Mouse (Mus musculus) kidney, adult 11 months (tissue): Measurements from ENCODE around the gene Iqsec3.
A peak's percentile ranks its signal among the peaks of the same experiment; 100 is the strongest.
"Not testable (repeated sequence)": the region's sequence is repeated elsewhere in the genome, so short reads cannot be mapped to it uniquely, and the experiment has no call there.

Experiments
- DNase-seq: peaks from one replicate; pipeline ENCODE4 v3.0.0; 2022

Iqsec3 gene

GRCm38 (mm10) chr6:121454549-121455494 is 18.7 kb downstream of the Iqsec3 start:
- no peak for DNase-seq

- DNase-seq, result no peak
These were observed 19.7 kb downstream of the Iqsec3 start for GRCm38 (mm10) chr6:121453776-121454175.

GRCm38 (mm10) chr6:121451703-121452102 is 21.8 kb downstream of the Iqsec3 start:
- no peak for DNase-seq

GRCm38 (mm10) chr6:121440696-121441220 is 32.7 kb downstream of the Iqsec3 start:
- no peak for DNase-seq

- no peak for DNase-seq
These were observed 48.6 kb downstream of the Iqsec3 start for GRCm38 (mm10) chr6:121424830-121425229.

- no peak for DNase-seq
These were observed 49.1 kb downstream of the Iqsec3 start for GRCm38 (mm10) chr6:121424403-121424802.

GRCm38 (mm10) chr6:121412558-121413297 is 60.8 kb downstream of the Iqsec3 start:
- no peak for DNase-seq

GRCm38 (mm10) chr6:121407571-121408011 is 65.9 kb downstream of the Iqsec3 start:
- no peak for DNase-seq

GRCm38 (mm10) chr6:121405311-121405710 is 68.2 kb downstream of the Iqsec3 start:
- DNase-seq, result no peak

- DNase-seq, result no peak
These were observed 70.7 kb downstream of the Iqsec3 start for GRCm38 (mm10) chr6:121402661-121403244.

- DNase-seq, result no peak
These were observed 71.4 kb downstream of the Iqsec3 start for GRCm38 (mm10) chr6:121401826-121402660.

GRCm38 (mm10) chr6:121401140-121401539 is 72.3 kb downstream of the Iqsec3 start:
- no peak for DNase-seq

GRCm38 (mm10) chr6:121392610-121393252 is 80.7 kb downstream of the Iqsec3 start:
- no peak for DNase-seq

- DNase-seq, result no peak
These were observed 88.1 kb downstream of the Iqsec3 start for GRCm38 (mm10) chr6:121385397-121385796.

GRCm38 (mm10) chr6:121382071-121382470 is 91.4 kb downstream of the Iqsec3 start:
- DNase-seq, result no peak

- no peak for DNase-seq
These were observed 92.9 kb downstream of the Iqsec3 start for GRCm38 (mm10) chr6:121380576-121380975.

GRCm38 (mm10) chr6:121378256-121378655 is 95.2 kb downstream of the Iqsec3 start:
- DNase-seq, result no peak

- DNase-seq, result no peak
These were observed 97.3 kb downstream of the Iqsec3 start for GRCm38 (mm10) chr6:121376159-121376558.

GRCm38 (mm10) chr6:121371197-121371980 is 102.1 kb downstream of the Iqsec3 start:
- DNase-seq, result peak; percentile 72

- DNase-seq, result no peak
These were observed 106.4 kb downstream of the Iqsec3 start for GRCm38 (mm10) chr6:121367099-121367498.

- not testable (repeated sequence) for DNase-seq
These were observed 106.9 kb downstream of the Iqsec3 start for GRCm38 (mm10) chr6:121366537-121366936.
